Mouse (Mus musculus) testis, adult 2 months (tissue): ENCODE data around the gene Nap1l1.

Experiments
- CTCF ChIP-seq: fragments of 200-500 bp; IDR thresholded peaks from 2 replicates; pipeline ENCODE4 v1.5.1; 2012; ENCODE audit warnings: low read depth, mild to moderate bottlenecking, inconsistent platforms, low read length, moderate library complexity; ENCODE audit not compliant: control insufficient read depth, insufficient read depth, insufficient replicate concordance
- POLR2A ChIP-seq: fragments of 200-500 bp; IDR thresholded peaks from 2 replicates; pipeline ENCODE4 v1.6.1; 2012; ENCODE audit warnings: low read depth, mild to moderate bottlenecking, inconsistent platforms, low read length, moderate library complexity; ENCODE audit not compliant: control insufficient read depth

- no peak for TF ChIP-seq CTCF
- no peak for TF ChIP-seq POLR2A
Measured at GRCm38 (mm10) chr10:111510798-111511197, 37.8 kb downstream of the Nap1l1 start.
